Mouse (Mus musculus) embryonic fibroblast, embryonic 13.5 days (primary cell): ENCODE measurements around the gene 1700028P14Rik.

Source experiments
- CTCF ChIP-seq: IDR thresholded peaks from 2 replicates; pipeline ENCODE4 v1.5.1; 2011; ENCODE audit warnings: mild to moderate bottlenecking, control low read depth, low read length, moderate library complexity, borderline replicate concordance; ENCODE audit not compliant: insufficient read depth
- POLR2A ChIP-seq: IDR thresholded peaks from 2 replicates; pipeline ENCODE4 v1.6.1; 2011; ENCODE audit warnings: low read depth, mild to moderate bottlenecking, control low read depth, low read length, moderate library complexity

GRCm38 (mm10) chr19:23518477-23518876 lies 134.1 kb downstream of the 1700028P14Rik start:
- TF ChIP-seq CTCF = no peak
- no peak for TF ChIP-seq POLR2A
